Mouse (Mus musculus) MEL (cell line): ENCODE results near the gene Opa3.

Experiments used
- MAFK ChIP-seq: IDR thresholded peaks from 2 replicates; pipeline ENCODE4 v1.6.1; 2011; ENCODE audit warnings: low read depth, mild to moderate bottlenecking, low read length, improper control_type of control experiment, borderline replicate concordance
- POLR2A ChIP-seq, 2 experiments: IDR thresholded peaks; 2 replicates each; pipeline ENCODE4 v1.6.1; 2011 to 2012; ENCODE audit warnings: low read length in 2 of 2, mild to moderate bottlenecking in 2 of 2, control low read depth in 1 of 2, improper control_type of control experiment in 1 of 2, low read depth in 1 of 2, moderate library complexity in 1 of 2; ENCODE audit not compliant: control insufficient read depth in 1 of 2, insufficient read depth in 1 of 2, poor library complexity in 1 of 2

- no peak for TF ChIP-seq MAFK
- TF ChIP-seq POLR2A (IDR thresholded peaks at IDR 0.05; ENCODE audit: control insufficient read depth in 1 of 2, insufficient read depth in 1 of 2, low read depth in 1 of 2, low read length in 2 of 2, poor library complexity in 1 of 2): no peak
Measured at GRCm38 (mm10) chr7:19213385-19213784, 14.7 kb upstream of the Opa3 start.
